Mouse (Mus musculus) monocyte, adult 59 days (primary cell): ENCODE results near the gene Vmn1r184. TPM values are rescaled to one million over a fixed set of nuclear protein-coding genes. Genes with fewer than 3 reads are reported as not detected.

Experiments
- total RNA-seq, 2 experiments: library from RNA; stranded (reverse); gene quantifications; one replicate each; pipeline ENCODE4 v1.2.4; 2023

Gene Vmn1r184
- total RNA-seq: not detected

GRCm38 (mm10) chr7:26260034-26260433 is at the start of gene Vmn1r184:
Vmn1r184 (plus strand) TSS chr7:26260334.

GRCm38 (mm10) chr7:26306926-26307325 is 46.8 kb downstream of the Vmn1r184 start, which contains the start of gene Cyp2a4:
Cyp2a4 (plus strand) TSS chr7:26307169.

Other genes starting within 250 kb of the Vmn1r184 start
- gene Cyp2b13, start 198.8 kb upstream of the Vmn1r184 start, total RNA-seq: not detected
- not detected for gene Cyp2b9, start 86.9 kb upstream of the Vmn1r184 start, total RNA-seq
- gene Cyp2a4, start 46.8 kb downstream of the Vmn1r184 start, total RNA-seq: not detected
- not detected for gene Nlrp9c, start 143.4 kb downstream of the Vmn1r184 start, total RNA-seq
- gene Nlrp4a, start 174.8 kb downstream of the Vmn1r184 start, total RNA-seq: not detected